Mouse (Mus musculus) neural tube, embryonic 12.5 days (tissue): Measurements from ENCODE around the gene Cep85l. TPM values are rescaled to one million over a fixed set of nuclear protein-coding genes. Genes with fewer than 3 reads are reported as not detected.

ENCODE experiments used
- ATAC-seq: fragments of 200-750 bp; cut with Nextera tagmentation; 2 replicates; pipeline ENCODE4 v1.8.0; 2017; ENCODE audit warnings: low read depth, mild to moderate bottlenecking, moderate TSS enrichment, moderate library complexity; ENCODE audit not compliant: low FRiP score
- H3K27ac ChIP-seq: fragments of 300-500 bp; sonication (generic); 2 replicates; pipeline ENCODE4 v1.5.1; 2016
- H3K27me3 ChIP-seq: fragments of 300-500 bp; sonication (generic); replicated peaks from 2 replicates; pipeline ENCODE4 v1.6.1; 2016; ENCODE audit warnings: mild to moderate bottlenecking
- H3K36me3 ChIP-seq: fragments of 300-500 bp; sonication (generic); 2 replicates; pipeline ENCODE4 v1.6.1; 2016; ENCODE audit warnings: mild to moderate bottlenecking
- H3K4me1 ChIP-seq: fragments of 300-500 bp; sonication (generic); 2 replicates; pipeline ENCODE4 v1.6.1; 2016
- H3K4me2 ChIP-seq: fragments of 300-500 bp; sonication (generic); replicated peaks from 2 replicates; pipeline ENCODE4 v1.6.1; 2016; ENCODE audit warnings: mild to moderate bottlenecking
- H3K4me3 ChIP-seq: fragments of 300-500 bp; sonication (generic); 2 replicates; pipeline ENCODE4 v1.5.1; 2016
- H3K9ac ChIP-seq: fragments of 300-500 bp; sonication (generic); 2 replicates; pipeline ENCODE4 v1.6.1; 2016; ENCODE audit warnings: mild to moderate bottlenecking
- H3K9me3 ChIP-seq: fragments of 300-500 bp; sonication (generic); 2 replicates; pipeline ENCODE4 v1.6.1; 2016; ENCODE audit warnings: mild to moderate bottlenecking
- WGBS: fragments of 180-500 bp; shearing (Covaris S2); methylation state at CpG from one replicate; pipeline ENCODE4 v1.1.7; 2016; 5-methylcytosine and 5-hydroxymethylcytosine counted together
- polyA plus RNA-seq: library from polyadenylated mRNA; unstranded; fragments of >200 nt; fragmentation: Nextera tagmentation; extraction: Ambion mirVana; gene quantifications from 2 replicates; pipeline ENCODE4 v1.2.1, GENCODE M21; 2016

Cep85l gene
- polyA plus RNA-seq: 9.2 and 10.0 TPM in 2 replicates

DNA sequence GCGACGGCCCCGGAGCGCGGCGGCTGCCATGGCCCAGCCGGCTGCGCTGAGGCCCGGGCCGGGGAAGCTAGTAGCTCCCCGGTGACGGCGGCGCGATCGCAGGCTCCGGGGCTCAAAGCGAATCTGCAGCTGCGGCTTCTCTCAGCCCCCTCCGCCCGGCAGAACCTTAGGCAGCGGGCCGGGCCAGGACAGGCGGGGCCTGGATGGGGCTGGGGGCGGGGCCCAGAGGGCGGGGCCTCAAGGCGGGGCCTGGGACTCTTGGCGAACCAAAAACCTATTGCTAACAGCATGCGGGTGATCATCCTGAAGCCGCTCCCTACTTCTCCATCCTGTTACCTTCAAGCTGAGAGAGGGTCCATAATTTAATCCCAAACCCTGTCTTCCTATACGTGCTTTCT lies at the start of gene Cep85l:
Cep85l (minus strand) TSS at position 239 of the 398 bp plus-strand sequence.
- peak; percentile 98 for ATAC-seq
- peak within 1 kb of the TSS; percentile 98 for H3K9ac ChIP-seq
- H3K4me3 ChIP-seq: peak within 1 kb of the TSS; percentile 94
- H3K27ac ChIP-seq: peak within 1 kb of the TSS; percentile 97
- H3K4me1 ChIP-seq: peaks cover 9% of the 10 kb centered on the region; the same call in 1 of the 2 replicates
- peak within 1 kb of the TSS; percentile 71 for H3K4me2 ChIP-seq
- no peaks in the 10 kb centered on the region for H3K36me3 ChIP-seq
- H3K9me3 ChIP-seq: no peaks in the 10 kb centered on the region
- under 1% methylated on average over 31 of the region's 31 CpGs for WGBS
- H3K27me3 ChIP-seq: no peaks in the 10 kb centered on the region

DNA sequence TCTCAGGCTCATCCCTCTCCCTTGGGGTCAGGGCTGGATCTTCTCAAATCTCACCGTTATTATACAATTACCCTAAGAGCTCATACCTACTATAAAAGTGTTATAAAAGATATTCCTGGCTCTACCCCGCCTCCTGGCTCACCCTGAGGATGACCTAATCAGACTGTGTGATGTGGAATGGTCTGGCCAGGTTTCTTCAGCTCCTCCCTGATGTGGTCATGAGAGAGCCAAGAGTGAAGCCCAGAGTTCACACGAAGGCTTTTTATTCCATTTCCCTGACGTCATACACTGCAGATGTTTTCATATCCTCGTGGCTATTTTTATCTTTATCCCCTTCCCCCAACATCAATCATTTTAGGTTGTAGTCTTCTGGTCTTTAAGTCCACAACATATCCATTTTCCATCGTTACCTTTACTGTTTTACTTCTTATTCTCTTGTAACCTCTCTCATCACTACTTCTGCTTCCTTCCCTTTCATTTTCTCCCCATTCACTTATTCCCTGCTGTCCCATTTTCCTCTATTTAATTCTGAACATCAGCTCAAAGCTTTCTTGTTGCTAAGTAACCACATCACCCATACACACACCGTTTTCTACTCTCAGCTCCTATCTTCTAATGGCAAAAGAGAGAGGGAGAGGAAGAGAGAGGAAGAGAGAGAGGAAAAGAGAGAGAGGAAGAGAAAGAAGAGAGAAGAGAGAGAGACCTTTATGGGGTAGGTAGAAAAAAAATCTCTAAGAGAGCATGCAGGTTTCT lies 49.1 kb upstream of the Cep85l start:
- H3K27ac ChIP-seq: no peak overlapping the region

GRCm38 (mm10) chr10:53426524-53426923 lies 46.8 kb upstream of the Cep85l start:
- no peaks in the 10 kb centered on the region for H3K27me3 ChIP-seq
- no peak overlapping the region for H3K9ac ChIP-seq
- no peak overlapping the region for H3K4me2 ChIP-seq
- H3K9me3 ChIP-seq: no peaks in the 10 kb centered on the region
- H3K27ac ChIP-seq: no peak overlapping the region
- WGBS: 89% methylated on average over 2 of the region's 2 CpGs
- ATAC-seq: no peak
- H3K4me3 ChIP-seq: no peak overlapping the region
- H3K36me3 ChIP-seq: no peaks in the 10 kb centered on the region
- H3K4me1 ChIP-seq: no peaks in the 10 kb centered on the region

More for the DNA sequence above, 49.1 kb upstream of the Cep85l start:
- no peak overlapping the region for H3K4me2 ChIP-seq
- no peaks in the 10 kb centered on the region for H3K9me3 ChIP-seq
- no peak overlapping the region for H3K4me3 ChIP-seq
- no peak overlapping the region for H3K9ac ChIP-seq
- no peaks in the 10 kb centered on the region for H3K36me3 ChIP-seq
- H3K27me3 ChIP-seq: no peaks in the 10 kb centered on the region
- 65% methylated on average over 7 of the region's 7 CpGs for WGBS
- H3K4me1 ChIP-seq: no peaks in the 10 kb centered on the region
- no peak for ATAC-seq

GRCm38 (mm10) chr10:53423091-53423490 lies 43.3 kb upstream of the Cep85l start:
- Histone ChIP-seq H3K27ac (no peak overlapping the region), H3K27me3 (no peaks in the 10 kb centered on the region), H3K9ac (no peak overlapping the region), H3K9me3 (no peaks in the 10 kb centered on the region), H3K4me1 (no peaks in the 10 kb centered on the region), H3K4me3 (no peak overlapping the region), H3K36me3 (no peaks in the 10 kb centered on the region), H3K4me2 (no peak overlapping the region)
- WGBS: 97% methylated on average over 1 of the region's 1 CpGs
- ATAC-seq: no peak

DNA sequence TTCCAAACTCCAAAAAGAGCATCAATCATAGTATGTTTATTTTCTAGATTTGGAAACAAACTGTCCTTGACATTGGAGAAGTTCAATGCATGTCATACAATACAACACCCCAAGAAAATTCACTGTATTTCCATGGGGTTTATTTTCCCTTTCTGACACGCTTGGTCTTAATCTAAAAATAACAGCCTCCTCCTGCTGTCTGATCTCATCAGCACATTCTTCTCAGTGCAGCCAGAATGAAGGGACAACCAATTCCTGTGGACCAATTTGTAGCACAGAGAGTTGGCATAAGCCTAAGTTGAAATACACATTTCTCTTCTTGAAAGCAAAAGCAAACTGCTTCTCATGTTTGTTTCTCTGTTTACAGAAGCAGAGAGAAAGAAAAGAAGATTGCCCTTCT lies 42.5 kb upstream of the Cep85l start:
- Histone ChIP-seq H3K9ac (no peak overlapping the region), H3K4me2 (no peak overlapping the region), H3K4me3 (no peak overlapping the region), H3K27ac (no peak overlapping the region), H3K36me3 (no peaks in the 10 kb centered on the region), H3K4me1 (no peaks in the 10 kb centered on the region), H3K27me3 (no peaks in the 10 kb centered on the region), H3K9me3 (no peaks in the 10 kb centered on the region)
- WGBS: 81% methylated on average over 1 of the region's 1 CpGs
- no peak for ATAC-seq

DNA sequence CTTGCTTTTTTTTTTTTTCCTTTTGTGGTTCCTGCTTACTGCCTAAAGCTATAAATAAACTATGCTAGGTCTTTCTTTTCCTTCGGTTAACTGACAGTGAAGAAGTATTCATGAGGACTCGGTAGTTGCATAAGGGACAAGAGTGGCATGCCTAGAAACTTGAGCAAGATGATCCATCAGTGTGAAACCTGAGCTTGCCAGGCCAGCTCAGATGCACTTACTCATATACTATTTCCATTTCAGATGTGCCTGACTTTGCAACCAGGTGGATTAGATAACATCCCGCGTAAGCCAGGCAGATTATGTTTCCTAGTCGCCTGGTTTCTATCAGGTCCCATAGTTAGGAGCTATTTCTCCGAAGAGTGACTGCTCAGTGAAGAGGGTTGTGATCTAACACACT lies 41.9 kb upstream of the Cep85l start:
- ATAC-seq: no peak
- no peaks in the 10 kb centered on the region for H3K36me3 ChIP-seq
- H3K9ac ChIP-seq: no peak overlapping the region
- WGBS: 87% methylated on average over 6 of the region's 6 CpGs
- no peaks in the 10 kb centered on the region for H3K9me3 ChIP-seq
- H3K4me1 ChIP-seq: no peaks in the 10 kb centered on the region
- no peak overlapping the region for H3K4me3 ChIP-seq
- H3K4me2 ChIP-seq: no peak overlapping the region
- H3K27me3 ChIP-seq: no peaks in the 10 kb centered on the region
- H3K27ac ChIP-seq: no peak overlapping the region

GRCm38 (mm10) chr10:53420069-53420468 lies 40.3 kb upstream of the Cep85l start:
- Histone ChIP-seq H3K27me3 (no peaks in the 10 kb centered on the region), H3K36me3 (no peaks in the 10 kb centered on the region), H3K9ac (no peak overlapping the region), H3K27ac (no peak overlapping the region), H3K4me3 (no peak overlapping the region), H3K4me2 (no peak overlapping the region), H3K9me3 (no peaks in the 10 kb centered on the region), H3K4me1 (no peaks in the 10 kb centered on the region)
- no peak for ATAC-seq

DNA sequence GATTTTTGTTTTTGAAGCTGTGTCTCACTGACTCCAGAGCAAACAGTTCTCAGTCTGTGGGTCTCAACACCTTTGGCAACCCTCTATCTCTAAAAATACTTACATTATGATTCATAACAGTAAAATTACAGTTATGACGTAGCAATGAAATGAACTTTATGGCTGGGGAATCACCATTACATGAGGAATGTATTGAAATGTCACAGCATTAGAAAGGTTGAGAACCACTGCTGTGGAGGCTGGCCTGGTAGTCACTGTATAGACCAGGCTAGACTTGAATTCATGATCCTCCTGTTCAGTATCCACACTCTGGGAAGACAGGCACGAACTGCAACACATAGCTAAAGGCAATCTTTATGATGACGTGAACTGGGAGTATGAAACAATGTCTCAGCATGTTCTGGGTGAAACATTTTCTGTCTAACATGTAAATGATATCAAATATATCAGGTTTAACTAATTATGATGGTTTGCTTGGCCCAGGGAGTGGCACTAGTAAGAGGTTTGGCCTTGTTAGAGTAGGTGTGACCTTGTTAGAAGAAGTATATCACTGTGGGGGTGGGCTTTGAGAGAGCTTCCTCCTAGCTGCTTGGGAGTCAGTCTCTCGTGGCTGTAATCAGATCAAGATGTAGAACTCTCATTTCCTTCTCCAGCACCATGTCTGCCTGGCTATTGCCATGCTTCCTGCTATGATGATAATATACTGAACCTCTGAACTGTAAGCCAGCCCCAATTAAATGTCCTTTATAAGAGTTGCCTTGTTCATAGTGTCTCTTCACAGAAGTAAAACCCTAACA lies 39.6 kb upstream of the Cep85l start:
- 78% methylated on average over 4 of the region's 4 CpGs for WGBS
- Histone ChIP-seq H3K36me3 (no peaks in the 10 kb centered on the region), H3K27me3 (no peaks in the 10 kb centered on the region), H3K4me2 (no peak overlapping the region), H3K4me3 (no peak overlapping the region), H3K9ac (no peak overlapping the region), H3K27ac (no peak overlapping the region), H3K9me3 (no peaks in the 10 kb centered on the region), H3K4me1 (0 out of 2 replicates have a peak, but pooled peaks cover 2% of the 10 kb centered on the region)
- ATAC-seq: no peak

DNA sequence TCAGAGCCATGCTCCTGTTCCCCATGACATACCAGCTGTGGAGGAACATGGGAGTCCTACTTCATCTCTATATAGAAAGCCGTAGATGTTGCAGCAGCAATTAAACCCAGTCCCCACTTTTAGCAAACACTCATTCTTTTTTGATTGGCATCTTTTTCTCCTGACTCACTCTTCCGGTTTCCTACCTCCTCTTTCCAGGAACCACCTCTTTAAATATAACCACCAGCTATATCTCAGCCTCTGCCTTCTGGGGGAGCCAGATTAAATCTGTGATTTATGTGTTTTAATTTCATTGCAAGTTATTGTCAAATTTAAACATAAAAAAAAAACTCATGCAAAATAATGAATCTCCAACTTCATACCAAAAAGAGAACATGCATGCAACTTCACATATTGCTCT lies 37.3 kb upstream of the Cep85l start:
- Histone ChIP-seq H3K9ac (no peak overlapping the region), H3K4me1 (0 out of 2 replicates have a peak, but pooled peaks cover 4% of the 10 kb centered on the region), H3K27me3 (no peaks in the 10 kb centered on the region), H3K4me3 (no peak overlapping the region), H3K9me3 (no peaks in the 10 kb centered on the region), H3K27ac (no peak overlapping the region), H3K36me3 (no peaks in the 10 kb centered on the region), H3K4me2 (no peak overlapping the region)
- ATAC-seq: no peak
- WGBS: 84% methylated on average over 2 of the region's 2 CpGs

DNA sequence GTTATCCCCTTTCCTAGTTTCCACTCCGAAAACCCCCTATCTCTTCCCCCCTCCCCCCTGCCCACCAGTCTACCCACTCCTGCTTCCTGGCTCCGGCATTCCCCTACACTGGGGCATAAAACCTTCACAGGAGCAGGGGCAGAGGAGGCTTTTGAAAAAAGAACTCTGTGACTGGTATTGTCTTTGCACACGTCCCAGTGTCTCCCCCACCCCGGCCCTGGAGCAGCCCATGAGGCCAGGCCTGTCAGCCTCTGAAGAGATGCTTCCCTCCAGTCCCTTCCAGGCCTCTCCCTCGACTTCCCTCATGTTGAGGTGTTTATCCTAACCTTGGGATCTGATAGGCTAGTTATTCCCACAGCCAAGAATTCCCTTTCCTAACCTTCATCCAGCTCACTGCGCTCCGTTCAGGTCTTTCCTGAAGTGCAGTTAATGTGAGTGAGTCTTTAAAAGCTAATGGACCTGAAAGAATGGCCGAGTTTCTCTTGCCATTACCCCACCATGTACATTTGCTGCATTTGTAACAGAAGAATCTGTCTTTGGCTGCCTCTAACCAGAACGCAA lies 36.5 kb upstream of the Cep85l start:
- H3K4me3 ChIP-seq: no peak overlapping the region
- H3K4me2 ChIP-seq: no peak overlapping the region
- no peaks in the 10 kb centered on the region for H3K27me3 ChIP-seq
- ATAC-seq: no peak
- H3K9ac ChIP-seq: no peak overlapping the region
- 0 out of 2 replicates have a peak, but pooled peaks cover 4% of the 10 kb centered on the region for H3K4me1 ChIP-seq
- H3K36me3 ChIP-seq: no peaks in the 10 kb centered on the region
- 35% methylated on average over 9 of the region's 9 CpGs for WGBS
- H3K9me3 ChIP-seq: no peaks in the 10 kb centered on the region
- no peak overlapping the region for H3K27ac ChIP-seq

GRCm38 (mm10) chr10:53415252-53415651 lies 35.5 kb upstream of the Cep85l start:
- H3K9me3 ChIP-seq: no peaks in the 10 kb centered on the region
- WGBS: 88% methylated on average over 9 of the region's 9 CpGs
- H3K9ac ChIP-seq: no peak overlapping the region
- H3K36me3 ChIP-seq: no peaks in the 10 kb centered on the region
- no peaks in the 10 kb centered on the region for H3K27me3 ChIP-seq
- no peak overlapping the region for H3K4me2 ChIP-seq
- H3K27ac ChIP-seq: no peak overlapping the region
- no peak overlapping the region for H3K4me3 ChIP-seq
- 0 out of 2 replicates have a peak, but pooled peaks cover 4% of the 10 kb centered on the region for H3K4me1 ChIP-seq
- ATAC-seq: no peak
